Mouse (Mus musculus) T-cell, adult 66 days (primary cell): ENCODE data around the gene Msh3. TPM values are rescaled to one million over a fixed set of nuclear protein-coding genes. Genes with fewer than 3 reads are reported as not detected.

ENCODE experiments used
- total RNA-seq, 2 experiments: library from RNA; stranded (reverse); gene quantifications; 3 replicates in 1 of 2; 4 replicates in 1 of 2; pipeline ENCODE4 v1.2.4; 2023

The Msh3 gene
- total RNA-seq: 10 to 100 TPM; 45.4 to 50.4 TPM

DNA sequence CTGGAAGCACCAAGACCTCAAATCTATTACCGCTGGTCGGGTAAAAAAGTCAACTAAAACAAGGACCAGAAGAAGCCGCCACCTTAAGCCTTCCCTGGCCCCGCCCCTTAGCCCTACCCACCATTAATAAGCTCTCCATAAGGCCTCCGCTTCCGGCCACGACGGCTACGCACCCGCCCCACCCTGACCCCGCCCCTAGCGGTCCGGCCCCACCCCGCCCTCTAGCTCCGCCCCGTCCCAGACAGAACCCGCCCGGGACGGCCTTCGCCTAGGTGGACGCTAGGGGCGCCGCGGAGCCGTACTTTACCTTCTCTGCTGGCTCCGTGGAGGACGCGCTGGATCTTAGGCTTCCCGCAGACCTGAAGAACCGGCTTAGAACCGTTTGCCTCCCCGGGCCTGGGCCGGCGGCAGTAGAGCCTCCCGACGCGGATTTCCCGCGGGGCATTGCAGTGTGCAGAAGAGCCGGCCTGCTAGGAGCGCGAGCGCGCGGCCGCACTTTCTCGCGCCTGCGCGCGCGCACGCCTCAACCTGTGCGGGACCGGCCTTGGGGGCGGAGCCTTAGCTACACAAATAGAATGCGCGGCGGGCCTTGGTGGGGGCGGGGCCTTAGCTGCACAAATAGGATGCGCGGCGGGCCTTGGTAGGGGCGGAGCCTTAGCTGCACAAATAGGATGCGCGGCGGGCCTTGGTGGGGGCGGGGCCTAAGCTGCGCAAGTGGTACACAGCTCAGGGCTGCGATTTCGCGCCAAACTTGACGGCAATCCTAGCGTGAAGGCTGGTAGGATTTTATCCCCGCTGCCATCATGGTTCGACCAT is at the start of gene Msh3, which contains the start of gene Dhfr:
Gene Msh3 (minus strand): TSS at position 548 of the 816 bp plus-strand sequence.
Gene Dhfr (plus strand): TSS at position 271 of the 816 bp plus-strand sequence.

GRCm38 (mm10) chr13:92305680-92306079 is 49.1 kb downstream of the Msh3 start, which contains the start of gene Gm20379:
Gene Gm20379, plus strand, starts transcription at chr13:92305980.

Other genes starting within 250 kb of the Msh3 start
- gene Rasgrf2, start 223.3 kb downstream of the Msh3 start, total RNA-seq: 10 to 100 TPM; 14.7 to 16.9 TPM
- gene Gm20379, start 49.0 kb downstream of the Msh3 start, total RNA-seq: not detected
- 1 to 10 TPM; 1.8 to 1.9 TPM for gene Dhfr, start 277 bp downstream of the Msh3 start, total RNA-seq
- gene Ankrd34b, start 70.9 kb upstream of the Msh3 start, total RNA-seq: not detected
- 1 to 10 TPM; 3.0 to 4.3 TPM for gene Fam151b, start 129.0 kb upstream of the Msh3 start, total RNA-seq
- gene Zfyve16, start 175.9 kb upstream of the Msh3 start, total RNA-seq: 10 to 100 TPM; 13.9 to 19.3 TPM
- gene Spz1, start 221.2 kb upstream of the Msh3 start, total RNA-seq: not detected